Mouse (Mus musculus): Measurements from ENCODE around the gene Pbp2.

Gene Pbp2

DNA sequence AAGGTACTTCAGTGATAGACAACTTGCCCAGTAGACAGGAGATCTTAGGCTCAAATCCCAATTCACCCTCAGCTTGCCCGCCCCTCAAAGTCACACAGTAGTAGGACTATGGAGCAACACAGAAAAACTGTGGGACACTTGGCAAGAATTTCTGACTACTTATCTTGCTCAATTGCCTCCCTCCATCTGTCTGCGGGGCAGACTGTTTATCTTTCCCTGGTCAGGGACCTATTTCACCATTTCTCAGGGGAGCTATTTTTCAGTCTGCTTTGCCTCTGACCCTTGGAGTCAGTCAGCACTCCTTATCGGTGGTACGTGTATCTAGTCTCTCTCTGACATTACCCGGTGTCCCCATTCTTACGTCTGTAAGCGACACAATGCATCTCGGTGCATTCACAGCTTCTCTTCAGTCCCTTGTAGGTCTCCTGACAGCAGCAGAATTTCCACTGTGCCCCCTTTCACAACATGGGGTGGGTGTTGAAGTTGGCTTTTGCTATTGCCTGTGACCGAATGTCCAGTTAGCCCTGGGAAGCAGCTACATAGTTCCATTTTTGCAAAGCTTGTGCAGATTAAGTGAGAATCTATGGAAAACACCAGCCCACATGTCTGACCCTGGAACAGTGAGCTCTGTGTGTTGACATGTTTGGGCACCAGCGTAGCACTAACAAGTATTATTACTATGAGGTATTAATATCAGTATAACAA lies 7.6 kb downstream of the Pbp2 start:
- DNase-seq (ENCODE audit: low read depth, low spot score), result no peak

DNA sequence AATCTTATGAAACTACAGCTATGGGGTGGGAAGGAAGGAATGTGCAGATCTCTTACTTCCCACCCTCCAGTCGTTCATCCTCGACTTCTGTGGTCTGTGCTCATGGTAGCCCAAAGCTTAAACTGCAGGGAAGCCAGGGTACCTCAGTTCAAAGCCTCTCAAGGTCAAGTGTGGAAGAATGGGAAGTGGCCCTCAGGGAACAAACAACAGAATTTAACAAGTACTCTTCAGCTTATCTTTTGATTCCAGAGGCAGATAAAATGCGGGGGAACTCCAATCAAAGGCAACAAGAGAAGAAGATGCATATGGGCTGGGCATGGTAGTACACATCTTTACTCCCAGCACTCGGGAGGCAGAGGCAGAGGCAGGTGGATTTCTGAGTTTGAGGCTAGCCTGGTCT lies 9.7 kb downstream of the Pbp2 start:
- DNase-seq (ENCODE audit: low read depth, low spot score), result no peak

DNA sequence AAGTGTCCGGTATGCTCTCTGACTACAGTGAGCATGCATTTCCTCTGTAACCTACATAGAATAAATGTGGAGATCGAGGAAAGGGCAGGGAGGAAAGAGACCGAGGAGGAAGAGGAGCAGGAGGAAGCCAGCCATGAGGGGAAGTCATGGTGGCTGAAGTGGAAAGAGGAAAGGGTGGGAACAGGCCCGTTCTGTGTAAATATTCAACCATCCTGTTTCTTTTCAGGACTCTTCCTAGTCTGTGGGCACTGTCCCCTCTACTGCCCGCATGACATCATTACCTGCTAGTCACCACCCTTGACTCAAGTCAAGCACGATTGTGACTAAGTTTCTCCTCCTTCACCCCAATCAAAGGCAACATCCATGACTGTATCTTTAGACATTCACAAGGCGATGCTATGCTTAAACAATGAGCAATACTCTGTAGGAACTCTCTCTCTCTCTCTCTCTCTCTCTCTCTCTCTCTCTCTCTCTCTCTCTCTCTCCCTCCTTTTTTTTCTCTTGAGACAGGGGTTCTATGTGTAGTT lies 11.1 kb downstream of the Pbp2 start:
- peak; percentile 66 for DNase-seq (ENCODE audit: low read depth, low spot score)

DNA sequence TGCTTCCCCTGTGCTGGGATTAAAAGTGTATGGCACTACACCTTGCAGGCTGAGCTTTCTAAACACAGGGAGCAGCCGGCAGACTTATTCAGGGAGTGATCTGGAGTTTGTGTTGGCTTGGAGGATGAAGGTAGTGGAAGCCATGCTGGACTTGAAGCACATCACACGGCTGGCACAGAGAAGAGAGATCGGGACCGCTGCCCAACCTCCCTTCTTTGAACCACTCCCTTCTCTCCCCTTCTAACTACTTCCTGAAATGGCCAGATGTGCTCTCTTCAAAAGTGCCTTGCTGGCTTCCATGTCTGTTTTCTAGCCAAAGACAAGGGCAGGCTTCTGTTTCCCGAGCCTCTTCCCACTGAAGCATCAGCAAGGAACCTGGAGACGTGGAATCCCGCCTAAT lies 12.6 kb downstream of the Pbp2 start:
- DNase-seq (ENCODE audit: low read depth, low spot score), result no peak

DNA sequence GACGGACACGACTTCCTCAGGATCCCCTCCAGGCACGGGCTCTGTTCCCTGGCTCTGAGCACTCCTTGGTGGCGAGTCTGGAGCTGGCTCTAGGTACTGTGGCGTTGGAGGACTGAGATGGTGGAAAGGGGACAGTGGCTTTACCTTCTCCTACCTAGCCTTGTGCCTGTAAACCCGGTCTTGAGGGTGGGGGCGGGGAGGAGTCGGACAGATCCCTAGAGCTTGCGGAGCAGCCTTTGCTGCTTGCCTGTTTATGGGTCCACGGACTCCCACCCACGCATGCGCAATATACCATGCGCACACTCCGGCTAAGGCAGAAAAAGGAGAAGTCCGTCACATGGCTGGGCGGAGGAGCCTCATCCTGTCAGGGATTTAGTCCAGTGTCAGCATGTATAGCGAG lies 13.9 kb downstream of the Pbp2 start:
- no peak for DNase-seq (ENCODE audit: low read depth, low spot score)

DNA sequence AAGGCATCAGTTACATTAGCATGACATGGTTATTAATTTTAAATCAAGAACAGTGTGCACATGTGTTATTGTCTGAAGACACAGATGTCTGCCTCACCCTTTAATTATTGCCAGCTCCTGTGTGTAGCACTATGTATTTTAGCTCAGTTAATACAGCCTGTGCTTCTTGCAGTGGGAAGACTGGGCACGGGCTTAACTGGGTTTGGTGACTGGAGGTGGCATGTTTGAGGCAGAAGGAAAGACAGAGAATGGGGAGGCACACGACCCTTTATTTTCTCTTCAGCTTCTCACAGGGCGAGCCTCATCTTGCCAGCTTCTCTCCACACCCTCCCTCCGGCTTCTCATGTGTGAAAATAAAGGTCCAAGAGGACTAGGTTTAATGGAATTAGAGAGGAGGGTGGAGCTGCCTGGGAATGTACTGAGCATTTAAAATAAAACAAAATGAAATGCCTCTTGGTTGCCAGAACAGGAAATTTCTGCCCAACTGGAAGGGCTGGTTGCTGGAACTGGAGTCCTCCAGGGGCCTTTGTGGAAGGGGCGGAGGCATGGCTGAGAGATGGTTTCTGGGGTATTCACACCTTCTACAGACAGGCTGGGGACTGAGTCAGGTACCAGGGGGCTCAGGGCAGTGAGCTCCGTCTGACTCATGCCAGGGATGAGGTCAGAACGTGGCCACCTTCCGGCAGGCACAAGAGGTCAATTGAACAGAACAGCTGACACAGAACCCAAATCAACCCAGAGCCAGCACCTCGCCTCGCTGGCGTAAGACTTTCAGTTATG lies 14.9 kb downstream of the Pbp2 start:
- DNase-seq (ENCODE audit: low read depth, low spot score), result peak; percentile 68

DNA sequence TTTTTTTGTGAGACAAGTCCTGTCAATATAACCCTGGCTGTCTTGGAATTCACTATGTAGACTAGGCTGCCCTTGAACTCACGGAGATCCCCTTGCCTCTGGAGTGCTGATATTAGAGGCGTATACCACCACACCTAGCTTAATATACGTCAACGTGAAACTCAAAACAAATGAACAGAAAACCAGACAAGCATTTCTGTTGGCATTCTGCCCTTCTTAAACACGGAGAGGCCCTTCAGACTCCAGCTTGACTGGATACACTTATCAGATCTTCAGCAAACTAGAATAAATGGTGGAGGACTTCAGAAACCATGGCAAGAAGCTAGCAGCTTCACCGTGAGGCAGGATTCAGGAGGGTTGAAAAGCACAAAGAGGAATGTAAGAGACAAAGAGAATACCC lies 16.1 kb downstream of the Pbp2 start:
- DNase-seq (ENCODE audit: low read depth, low spot score), result no peak

DNA sequence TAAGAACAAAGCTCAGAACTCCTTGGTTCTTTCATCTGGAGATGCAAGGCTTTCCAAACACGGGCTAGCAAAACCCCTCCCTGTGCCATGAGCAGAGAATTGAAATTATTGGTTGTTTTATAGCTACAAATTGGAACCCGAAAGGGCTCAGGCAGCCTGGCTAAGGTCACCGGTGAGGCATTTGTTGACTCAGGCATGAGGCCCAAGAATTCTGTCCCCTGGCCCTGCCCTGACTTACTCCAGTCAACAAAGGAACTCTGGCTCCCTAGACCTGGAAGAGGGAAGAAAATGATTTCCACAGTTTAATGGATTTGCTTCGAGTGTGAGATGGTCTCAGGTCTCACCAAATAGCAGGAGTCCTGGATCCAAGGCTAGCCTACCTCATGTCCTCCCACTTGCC lies 17.8 kb downstream of the Pbp2 start:
- peak; percentile 50 for DNase-seq (ENCODE audit: low read depth, low spot score)

DNA sequence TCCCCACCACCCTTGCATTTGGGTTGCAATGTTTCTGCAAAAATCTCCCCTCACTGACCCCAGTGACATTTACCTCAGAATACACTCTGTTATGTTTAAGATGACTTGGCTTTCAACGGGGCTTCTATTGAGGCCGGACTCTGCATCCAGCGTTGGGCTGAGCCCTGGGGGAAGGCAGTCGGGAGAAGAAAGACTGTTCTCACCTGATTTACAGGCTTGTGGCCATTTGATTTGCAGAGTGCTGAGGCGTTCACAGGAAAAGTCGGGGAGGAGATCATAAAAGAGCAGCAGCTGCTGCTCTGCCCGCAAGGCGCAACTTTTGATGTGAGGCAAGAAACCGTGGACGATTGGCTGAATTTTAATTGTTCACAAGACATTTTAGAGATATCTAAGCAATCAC lies 30.3 kb downstream of the Pbp2 start:
- DNase-seq (ENCODE audit: low read depth, low spot score), result no peak

DNA sequence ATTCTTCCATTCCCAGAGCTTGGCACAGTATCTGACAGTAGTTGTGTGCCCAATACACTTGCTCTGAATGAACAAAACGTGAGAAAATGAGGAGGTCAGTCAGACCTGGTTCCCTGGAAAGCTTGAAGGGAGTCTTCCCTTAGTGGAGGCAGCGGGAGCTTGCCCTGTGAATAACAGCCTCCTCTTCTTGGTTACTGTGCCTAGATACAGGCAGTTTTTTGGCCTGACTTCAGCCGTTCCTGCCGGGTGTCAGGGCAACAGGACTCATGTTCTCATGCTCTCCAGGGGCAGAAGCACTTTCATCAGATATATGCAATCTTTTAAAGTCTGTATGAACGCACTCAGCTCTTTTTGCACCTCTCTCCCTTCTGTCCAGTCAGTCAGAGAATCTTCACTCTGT lies 30.9 kb downstream of the Pbp2 start:
- no peak for DNase-seq (ENCODE audit: low read depth, low spot score)

DNA sequence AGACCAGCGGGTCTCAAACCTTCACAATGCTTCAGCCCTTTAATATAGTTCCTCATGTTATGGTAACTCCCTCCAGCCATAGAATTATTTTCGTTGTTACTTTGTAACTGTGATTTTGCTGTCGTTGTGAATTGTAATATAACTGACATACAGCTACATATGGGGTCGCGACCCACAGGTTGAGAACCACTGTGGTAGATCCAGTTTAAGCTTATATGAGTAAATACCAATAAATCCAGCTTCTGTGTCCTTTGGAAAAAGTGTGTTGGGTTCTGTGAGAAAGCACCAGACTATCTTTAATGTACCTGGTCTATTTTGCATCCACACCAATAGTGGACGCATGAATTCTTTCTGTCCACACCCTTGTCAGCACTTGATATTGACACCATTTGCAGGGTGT lies 31.9 kb downstream of the Pbp2 start:
- no peak for DNase-seq (ENCODE audit: low read depth, low spot score)

DNA sequence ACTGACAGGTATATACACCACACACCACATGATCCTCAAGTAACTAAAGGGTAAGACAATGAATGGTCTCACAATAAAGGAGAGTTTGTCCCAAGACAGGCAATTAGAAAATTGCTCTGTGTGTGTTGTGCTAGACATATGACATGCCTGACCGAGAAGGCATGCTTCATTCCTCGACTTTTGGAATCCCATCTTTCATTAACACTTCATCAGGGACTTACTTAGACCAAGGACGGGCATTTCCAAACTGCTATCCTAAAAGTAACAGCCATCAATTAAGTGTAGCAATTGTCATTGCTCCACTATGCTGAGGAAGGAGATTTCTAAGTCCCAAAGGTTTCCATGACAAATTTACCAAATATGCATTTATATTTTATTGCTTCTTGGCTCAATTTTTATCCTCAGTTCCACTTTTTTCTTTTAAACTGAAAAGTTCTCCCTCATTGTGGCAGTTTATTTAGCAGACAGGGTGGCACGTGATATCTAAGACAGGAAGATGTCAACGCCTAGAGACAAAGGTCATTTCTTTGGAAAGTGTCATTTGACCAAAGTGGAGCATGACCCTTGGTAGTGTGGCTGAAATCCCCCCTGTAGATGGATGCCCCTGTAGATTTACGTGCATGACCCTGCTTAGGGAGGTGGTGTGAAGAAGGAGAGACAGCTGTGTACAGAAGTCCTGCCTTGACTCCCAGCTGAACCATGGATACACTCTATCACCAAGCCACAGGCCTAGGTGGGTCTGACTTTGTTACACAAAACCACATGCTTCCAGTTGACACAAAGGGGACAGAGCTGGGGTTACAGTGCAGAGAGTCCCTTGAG lies 33.5 kb downstream of the Pbp2 start:
- DNase-seq (ENCODE audit: low read depth, low spot score), result no peak

DNA sequence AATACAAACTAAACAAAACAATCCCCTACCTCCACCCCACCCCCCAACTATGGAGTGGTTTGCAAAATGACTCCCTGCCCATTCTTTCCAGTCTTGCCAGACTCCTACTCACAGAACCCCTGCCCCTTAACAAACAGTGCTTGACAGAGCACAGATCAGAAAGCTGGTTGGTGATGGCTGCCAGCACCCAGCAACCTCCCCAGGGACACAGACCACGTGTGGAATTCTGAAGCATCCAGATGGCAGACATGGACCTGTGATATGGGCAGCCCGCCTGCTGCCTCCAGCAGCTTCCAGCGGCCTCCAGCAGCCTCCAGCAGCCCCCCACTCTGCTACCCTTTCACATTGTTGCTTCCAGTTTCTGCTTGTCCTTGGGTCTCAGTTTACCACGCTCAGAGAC lies 35.0 kb downstream of the Pbp2 start:
- DNase-seq (ENCODE audit: low read depth, low spot score), result no peak

DNA sequence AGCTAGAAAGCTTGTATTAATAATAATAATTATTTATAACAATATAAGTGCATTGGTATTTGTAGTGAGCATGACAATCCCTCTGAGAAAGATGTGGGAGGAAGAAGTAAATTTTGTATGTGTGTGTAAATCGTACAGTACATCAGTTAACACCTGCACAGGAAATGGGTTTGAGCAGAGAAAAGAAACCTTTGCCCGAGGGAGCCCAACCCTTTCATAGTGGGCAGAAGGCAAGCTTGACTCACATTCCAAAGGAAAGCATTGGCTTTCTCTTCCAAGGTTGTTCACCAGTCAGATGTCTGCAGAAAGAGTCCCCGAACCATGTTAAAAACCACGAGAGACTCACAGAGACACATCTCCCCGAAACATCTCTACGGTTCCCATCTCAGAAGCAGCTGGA lies 37.1 kb downstream of the Pbp2 start:
- no peak for DNase-seq (ENCODE audit: low read depth, low spot score)

DNA sequence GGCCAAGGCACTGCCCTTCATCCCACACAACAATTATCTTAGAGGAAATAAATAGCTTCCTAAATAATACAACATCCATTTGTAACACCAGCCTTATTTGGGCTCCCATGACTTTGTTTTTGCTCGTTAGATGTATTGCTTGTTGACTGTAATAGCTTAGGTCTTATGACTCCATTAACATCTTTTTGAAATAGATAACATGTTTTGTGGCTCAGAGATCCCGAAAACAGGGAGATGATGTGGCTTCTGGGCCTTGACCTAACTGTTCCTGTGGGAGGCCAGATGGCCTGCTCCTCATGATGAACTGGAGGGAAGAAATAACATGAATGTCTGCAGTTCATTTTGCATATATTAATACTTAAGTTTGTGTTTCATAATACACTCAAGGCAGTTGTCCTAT lies 38.4 kb downstream of the Pbp2 start:
- DNase-seq (ENCODE audit: low read depth, low spot score), result no peak

DNA sequence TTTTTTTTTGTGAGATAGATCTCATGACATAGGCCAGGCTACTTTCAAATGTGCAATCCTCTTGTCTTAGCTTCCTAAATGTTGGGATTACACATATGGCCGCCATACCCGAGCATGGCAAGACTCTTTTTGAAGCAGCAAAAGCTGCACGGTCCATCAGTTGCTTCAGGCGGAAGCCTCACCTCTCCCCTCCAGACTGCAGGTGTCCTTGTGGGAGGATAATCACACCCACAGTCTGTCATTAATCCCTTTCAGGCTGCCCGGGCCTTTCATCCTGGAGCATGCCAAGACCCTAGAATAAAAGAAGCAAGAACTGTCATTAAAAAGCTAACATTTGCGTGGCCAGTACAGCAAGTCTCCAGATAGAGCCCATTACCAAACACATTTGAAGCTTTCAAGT lies 40.6 kb downstream of the Pbp2 start:
- no peak for DNase-seq (ENCODE audit: low read depth, low spot score)

DNA sequence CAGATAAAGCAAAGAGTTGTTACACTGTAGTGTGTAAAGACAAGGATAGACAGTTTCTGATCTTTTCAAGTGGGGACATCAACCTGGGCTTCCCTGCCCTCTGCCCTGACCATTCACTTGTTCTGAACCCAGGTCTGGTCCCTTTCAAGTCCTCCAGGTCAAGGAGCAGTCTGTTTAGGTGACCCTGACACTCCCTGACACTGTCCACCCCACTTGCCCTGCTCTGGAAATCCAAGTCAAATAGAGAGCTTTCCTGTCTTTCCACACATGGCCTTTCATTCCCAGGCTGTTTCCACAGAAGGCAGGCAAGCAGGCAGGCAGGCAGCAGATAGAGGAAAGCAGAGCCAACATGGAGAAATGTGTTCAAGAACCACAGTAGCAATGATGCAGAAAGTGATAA lies 41.8 kb downstream of the Pbp2 start:
- DNase-seq (ENCODE audit: low read depth, low spot score), result no peak

DNA sequence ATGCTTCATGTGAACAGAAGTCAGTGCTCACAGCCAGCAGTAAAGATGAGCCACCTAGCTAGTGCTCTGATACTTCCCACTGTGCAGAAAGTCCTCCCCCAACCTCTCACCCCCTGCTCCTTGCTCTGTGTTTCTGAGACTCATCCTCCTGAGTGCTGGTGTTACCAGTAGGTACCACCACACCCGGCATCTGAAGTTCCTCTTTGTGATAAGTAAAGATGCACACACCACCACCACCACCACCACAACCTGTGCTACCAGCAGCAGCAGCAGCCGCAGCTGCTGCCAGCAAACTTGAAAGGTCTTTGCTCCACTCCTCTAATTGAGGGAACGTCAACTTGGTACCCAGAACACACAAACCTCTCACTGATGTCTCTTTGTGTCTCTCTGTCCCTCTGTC lies 43.0 kb downstream of the Pbp2 start:
- DNase-seq (ENCODE audit: low read depth, low spot score), result no peak

DNA sequence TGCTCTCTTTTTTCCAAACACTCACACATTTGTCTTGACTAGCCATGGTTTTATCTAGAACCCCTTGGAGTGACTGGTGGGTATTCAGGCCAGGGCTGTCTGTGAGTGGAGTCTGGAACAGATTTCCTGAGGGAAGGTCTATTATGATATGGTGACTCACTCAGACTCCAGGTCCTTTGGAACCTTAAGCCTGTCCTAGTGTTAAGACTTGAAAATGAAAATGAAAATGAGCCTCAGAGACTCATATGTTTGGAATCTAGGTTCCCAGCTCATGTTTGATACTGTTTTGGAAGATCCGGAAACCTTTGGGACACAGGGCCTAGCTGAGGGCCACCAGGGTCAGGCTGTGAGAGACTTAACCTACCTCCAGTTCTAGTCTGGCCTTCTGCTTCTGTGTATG lies 44.1 kb downstream of the Pbp2 start:
- DNase-seq (ENCODE audit: low read depth, low spot score), result peak; percentile 69

DNA sequence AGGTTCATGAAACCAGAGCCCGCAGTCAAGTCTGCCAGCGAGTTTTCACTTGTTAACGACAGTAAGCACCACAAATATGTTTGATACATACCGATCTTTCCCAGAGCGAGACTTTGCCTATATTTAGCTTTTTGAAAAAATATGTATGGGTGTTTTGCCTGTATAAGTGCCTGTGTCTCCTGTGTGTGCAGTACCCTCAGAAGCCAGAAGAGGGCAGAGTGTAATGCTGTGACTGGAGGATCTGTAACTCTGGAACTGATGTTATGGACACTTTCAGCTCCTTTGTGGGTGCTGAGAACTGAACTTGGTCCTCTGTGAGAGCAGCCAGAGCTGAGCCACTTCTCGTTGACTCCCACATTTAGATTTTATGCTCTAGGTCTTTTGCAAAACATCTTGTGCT lies 46.1 kb downstream of the Pbp2 start:
- DNase-seq (ENCODE audit: low read depth, low spot score), result no peak

DNA sequence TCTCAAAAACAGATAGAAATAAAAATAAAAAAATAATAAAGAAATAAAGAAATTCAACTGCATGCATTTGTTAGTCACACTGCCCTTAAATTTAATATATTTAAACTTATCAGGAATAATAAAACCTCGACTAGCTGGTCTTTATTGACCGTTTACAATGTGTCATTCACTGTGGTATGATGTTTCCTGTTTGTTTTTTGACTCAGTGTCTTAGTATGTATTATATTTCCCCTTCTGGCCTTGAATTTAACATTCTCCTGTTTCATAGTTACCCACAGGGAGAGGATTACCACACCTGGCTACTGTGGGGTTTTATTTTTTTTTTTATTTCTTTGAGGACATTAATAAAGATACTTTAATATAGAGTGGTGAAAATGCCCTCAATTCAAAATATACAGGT lies 47.6 kb downstream of the Pbp2 start:
- DNase-seq (ENCODE audit: low read depth, low spot score), result peak; percentile 43

DNA sequence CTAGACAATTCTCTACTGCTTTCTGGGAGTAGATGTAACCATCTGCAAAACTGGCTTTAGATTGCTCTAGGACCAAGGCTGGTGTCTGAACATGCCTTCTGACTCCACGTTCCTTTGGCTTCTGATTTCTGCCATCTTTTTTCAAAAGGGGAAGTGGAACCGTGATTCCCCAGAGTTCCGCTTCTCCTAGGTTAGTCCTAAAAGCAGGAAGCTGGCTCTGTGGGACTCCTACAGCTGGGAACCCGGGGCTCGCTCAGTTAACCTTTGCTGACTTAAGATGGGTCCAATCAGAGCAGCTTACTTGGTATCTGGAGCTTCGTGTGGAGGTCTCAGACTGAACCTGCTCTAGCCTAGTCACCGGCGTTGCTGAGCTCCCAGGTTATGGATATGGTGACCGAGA lies 49.1 kb downstream of the Pbp2 start:
- no peak for DNase-seq (ENCODE audit: low read depth, low spot score)

Data from 3T3-L1 (cell line).